Mouse (Mus musculus): ENCODE measurements at regions not wholly inside any gene's neighbourhood (a gene's known extent, or its start where the extent isn't known, plus 50 kb on each side); places are given as distances from the start of the nearest gene placed in this dataset.

GRCm38 (mm10) chr7:39822550-39823178 lies 305.1 kb downstream of the Zfp619 start:
- H3K9ac ChIP-seq (replicated peaks; ENCODE audit: low read depth, low read length): no peak overlapping the region
- H3K27ac ChIP-seq (ENCODE audit: low read depth, low read length): no peak overlapping the region
- no peak overlapping the region for H3K4me2 ChIP-seq (ENCODE audit: low read depth, low read length)
- H3K4me3 ChIP-seq (ENCODE audit: low read depth, low read length): no peak overlapping the region
- no peaks in the 10 kb centered on the region for H3K27me3 ChIP-seq (ENCODE audit: control insufficient read depth, insufficient read depth, low read length)
- no peaks in the 10 kb centered on the region for H3K9me3 ChIP-seq (ENCODE audit: control insufficient read depth, low read length)
- ATAC-seq (ENCODE audit: low read depth): no peak
- H3K36me3 ChIP-seq (ENCODE audit: control insufficient read depth, insufficient read depth, low read length): no peaks in the 10 kb centered on the region
- WGBS: 96% methylated on average over 4 of the region's 4 CpGs
- no peaks in the 10 kb centered on the region for H3K4me1 ChIP-seq (ENCODE audit: control insufficient read depth, insufficient read depth, low read length)

- ATAC-seq (ENCODE audit: low read depth): no peak
- H3K4me1 ChIP-seq (ENCODE audit: control insufficient read depth, insufficient read depth, low read length): no peaks in the 10 kb centered on the region
- H3K36me3 ChIP-seq (ENCODE audit: control insufficient read depth, insufficient read depth, low read length): no peaks in the 10 kb centered on the region
- no peak overlapping the region for H3K4me2 ChIP-seq (ENCODE audit: low read depth, low read length)
- WGBS: 52% methylated on average over 6 of the region's 6 CpGs
- no peaks in the 10 kb centered on the region for H3K27me3 ChIP-seq (ENCODE audit: control insufficient read depth, insufficient read depth, low read length)
- no peaks in the 10 kb centered on the region for H3K9me3 ChIP-seq (ENCODE audit: control insufficient read depth, low read length)
- no peak overlapping the region for H3K9ac ChIP-seq (replicated peaks; ENCODE audit: low read depth, low read length)
- no peak overlapping the region for H3K27ac ChIP-seq (ENCODE audit: low read depth, low read length)
- H3K4me3 ChIP-seq (ENCODE audit: low read depth, low read length): no peak overlapping the region
Observed at GRCm38 (mm10) chr7:39828378-39828777, 310.8 kb downstream of the Zfp619 start.

GRCm38 (mm10) chr7:39830831-39831230 lies 313.3 kb downstream of the Zfp619 start:
- Histone ChIP-seq H3K4me2 (ENCODE audit: low read depth, low read length) (no peak overlapping the region), H3K4me3 (ENCODE audit: low read depth, low read length) (no peak overlapping the region), H3K9ac (replicated peaks; ENCODE audit: low read depth, low read length) (no peak overlapping the region), H3K36me3 (ENCODE audit: control insufficient read depth, insufficient read depth, low read length) (no peaks in the 10 kb centered on the region), H3K9me3 (ENCODE audit: control insufficient read depth, low read length) (no peaks in the 10 kb centered on the region), H3K27ac (ENCODE audit: low read depth, low read length) (no peak overlapping the region), H3K4me1 (ENCODE audit: control insufficient read depth, insufficient read depth, low read length) (no peaks in the 10 kb centered on the region), H3K27me3 (ENCODE audit: control insufficient read depth, insufficient read depth, low read length) (no peaks in the 10 kb centered on the region)
- WGBS: 91% methylated on average over 2 of the region's 2 CpGs
- ATAC-seq (ENCODE audit: low read depth): no peak

GRCm38 (mm10) chr7:39841988-39842387 lies 324.4 kb downstream of the Zfp619 start:
- H3K4me3 ChIP-seq (ENCODE audit: low read depth, low read length): no peak overlapping the region
- WGBS: 89% methylated on average over 3 of the region's 3 CpGs
- H3K4me2 ChIP-seq (ENCODE audit: low read depth, low read length): no peak overlapping the region
- H3K9me3 ChIP-seq (ENCODE audit: control insufficient read depth, low read length): no peaks in the 10 kb centered on the region
- ATAC-seq (ENCODE audit: low read depth): no peak
- no peak overlapping the region for H3K9ac ChIP-seq (replicated peaks; ENCODE audit: low read depth, low read length)
- no peak overlapping the region for H3K27ac ChIP-seq (ENCODE audit: low read depth, low read length)
- no peaks in the 10 kb centered on the region for H3K4me1 ChIP-seq (ENCODE audit: control insufficient read depth, insufficient read depth, low read length)
- no peaks in the 10 kb centered on the region for H3K27me3 ChIP-seq (ENCODE audit: control insufficient read depth, insufficient read depth, low read length)
- H3K36me3 ChIP-seq (ENCODE audit: control insufficient read depth, insufficient read depth, low read length): no peaks in the 10 kb centered on the region

GRCm38 (mm10) chr7:39847914-39848782 lies 330.6 kb downstream of the Zfp619 start:
- no peak overlapping the region for H3K9ac ChIP-seq (replicated peaks; ENCODE audit: low read depth, low read length)
- no peaks in the 10 kb centered on the region for H3K36me3 ChIP-seq (ENCODE audit: control insufficient read depth, insufficient read depth, low read length)
- no peaks in the 10 kb centered on the region for H3K27me3 ChIP-seq (ENCODE audit: control insufficient read depth, insufficient read depth, low read length)
- H3K4me1 ChIP-seq (ENCODE audit: control insufficient read depth, insufficient read depth, low read length): no peaks in the 10 kb centered on the region
- H3K4me2 ChIP-seq (ENCODE audit: low read depth, low read length): no peak overlapping the region
- peak; percentile 97 for ATAC-seq (ENCODE audit: low read depth)
- no peaks in the 10 kb centered on the region for H3K9me3 ChIP-seq (ENCODE audit: control insufficient read depth, low read length)
- WGBS: 49% methylated on average over 7 of the region's 7 CpGs
- H3K27ac ChIP-seq (ENCODE audit: low read depth, low read length): no peak overlapping the region
- H3K4me3 ChIP-seq (ENCODE audit: low read depth, low read length): no peak overlapping the region

- Histone ChIP-seq H3K9me3 (ENCODE audit: control insufficient read depth, low read length) (no peaks in the 10 kb centered on the region), H3K9ac (replicated peaks; ENCODE audit: low read depth, low read length) (no peak overlapping the region), H3K4me3 (ENCODE audit: low read depth, low read length) (no peak overlapping the region), H3K27me3 (ENCODE audit: control insufficient read depth, insufficient read depth, low read length) (no peaks in the 10 kb centered on the region), H3K27ac (ENCODE audit: low read depth, low read length) (no peak overlapping the region), H3K4me1 (ENCODE audit: control insufficient read depth, insufficient read depth, low read length) (no peaks in the 10 kb centered on the region), H3K36me3 (ENCODE audit: control insufficient read depth, insufficient read depth, low read length) (no peaks in the 10 kb centered on the region), H3K4me2 (ENCODE audit: low read depth, low read length) (no peak overlapping the region)
- WGBS: 95% methylated on average over 2 of the region's 2 CpGs
- ATAC-seq (ENCODE audit: low read depth): no peak
Observed at GRCm38 (mm10) chr7:39857301-39857700, 339.7 kb downstream of the Zfp619 start.

- no peak overlapping the region for H3K4me3 ChIP-seq (ENCODE audit: low read depth, low read length)
- H3K4me1 ChIP-seq (ENCODE audit: control insufficient read depth, insufficient read depth, low read length): no peaks in the 10 kb centered on the region
- no peaks in the 10 kb centered on the region for H3K36me3 ChIP-seq (ENCODE audit: control insufficient read depth, insufficient read depth, low read length)
- WGBS: 65% methylated on average over 4 of the region's 4 CpGs
- no peak overlapping the region for H3K27ac ChIP-seq (ENCODE audit: low read depth, low read length)
- no peak overlapping the region for H3K4me2 ChIP-seq (ENCODE audit: low read depth, low read length)
- no peak for ATAC-seq (ENCODE audit: low read depth)
- H3K27me3 ChIP-seq (ENCODE audit: control insufficient read depth, insufficient read depth, low read length): no peaks in the 10 kb centered on the region
- H3K9ac ChIP-seq (replicated peaks; ENCODE audit: low read depth, low read length): no peak overlapping the region
- no peaks in the 10 kb centered on the region for H3K9me3 ChIP-seq (ENCODE audit: control insufficient read depth, low read length)
Observed at GRCm38 (mm10) chr7:39862835-39863234, 345.3 kb downstream of the Zfp619 start.

GRCm38 (mm10) chr7:39864130-39864529 lies 346.6 kb downstream of the Zfp619 start:
- Histone ChIP-seq H3K36me3 (ENCODE audit: control insufficient read depth, insufficient read depth, low read length) (no peaks in the 10 kb centered on the region), H3K9me3 (ENCODE audit: control insufficient read depth, low read length) (no peaks in the 10 kb centered on the region), H3K4me2 (ENCODE audit: low read depth, low read length) (no peak overlapping the region), H3K4me1 (ENCODE audit: control insufficient read depth, insufficient read depth, low read length) (no peaks in the 10 kb centered on the region), H3K4me3 (ENCODE audit: low read depth, low read length) (no peak overlapping the region), H3K9ac (replicated peaks; ENCODE audit: low read depth, low read length) (no peak overlapping the region), H3K27ac (ENCODE audit: low read depth, low read length) (no peak overlapping the region), H3K27me3 (ENCODE audit: control insufficient read depth, insufficient read depth, low read length) (no peaks in the 10 kb centered on the region)
- WGBS: 84% methylated on average over 3 of the region's 3 CpGs
- ATAC-seq (ENCODE audit: low read depth): no peak

- ATAC-seq (ENCODE audit: low read depth): no peak
- no peaks in the 10 kb centered on the region for H3K27me3 ChIP-seq (ENCODE audit: control insufficient read depth, insufficient read depth, low read length)
- no peak overlapping the region for H3K9ac ChIP-seq (replicated peaks; ENCODE audit: low read depth, low read length)
- no peak overlapping the region for H3K27ac ChIP-seq (ENCODE audit: low read depth, low read length)
- H3K4me2 ChIP-seq (ENCODE audit: low read depth, low read length): no peak overlapping the region
- H3K4me1 ChIP-seq (ENCODE audit: control insufficient read depth, insufficient read depth, low read length): no peaks in the 10 kb centered on the region
- no peaks in the 10 kb centered on the region for H3K36me3 ChIP-seq (ENCODE audit: control insufficient read depth, insufficient read depth, low read length)
- no peak overlapping the region for H3K4me3 ChIP-seq (ENCODE audit: low read depth, low read length)
- 90% methylated on average over 3 of the region's 3 CpGs for WGBS
- no peaks in the 10 kb centered on the region for H3K9me3 ChIP-seq (ENCODE audit: control insufficient read depth, low read length)
Observed at GRCm38 (mm10) chr7:39864781-39865180, 347.2 kb downstream of the Zfp619 start.

Data from neural tube, embryonic 14.5 days (tissue).